Mouse (Mus musculus) kidney, postnatal 36 days (tissue): ENCODE results near the gene Ak5.
A peak's percentile ranks its signal among the peaks of the same experiment; 100 is the strongest.

Experiments
- DNase-seq, 2 experiments: peaks; one replicate each; pipeline ENCODE4 v3.0.0; 2021 to 2022; ENCODE audit warnings: mixed read lengths in 2 of 2

Ak5 gene

GRCm38 (mm10) chr3:152515959-152516358 lies 152.2 kb downstream of the Ak5 start:
- DNase-seq, result no peak

DNA sequence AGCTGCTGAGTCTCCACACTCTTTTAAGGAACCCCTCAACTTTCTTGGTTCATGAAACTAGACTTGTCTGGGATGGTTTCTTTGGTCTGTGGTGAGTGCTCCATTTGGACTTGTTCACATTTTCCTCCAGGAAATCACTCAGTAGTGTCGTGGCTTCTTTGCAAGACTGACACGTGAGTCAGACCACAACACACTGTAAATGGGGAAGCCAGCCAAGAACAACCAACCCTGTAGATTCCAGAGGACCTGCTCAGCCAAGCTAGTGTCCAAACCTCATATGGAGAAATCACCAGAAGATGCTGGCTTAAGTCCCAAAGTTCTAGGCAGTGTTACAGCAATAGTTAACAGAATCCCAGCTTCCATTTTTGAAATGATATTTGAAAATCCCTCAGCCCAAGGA lies 155.6 kb downstream of the Ak5 start:
- DNase-seq, result peak; percentile 16 to 19

DNA sequence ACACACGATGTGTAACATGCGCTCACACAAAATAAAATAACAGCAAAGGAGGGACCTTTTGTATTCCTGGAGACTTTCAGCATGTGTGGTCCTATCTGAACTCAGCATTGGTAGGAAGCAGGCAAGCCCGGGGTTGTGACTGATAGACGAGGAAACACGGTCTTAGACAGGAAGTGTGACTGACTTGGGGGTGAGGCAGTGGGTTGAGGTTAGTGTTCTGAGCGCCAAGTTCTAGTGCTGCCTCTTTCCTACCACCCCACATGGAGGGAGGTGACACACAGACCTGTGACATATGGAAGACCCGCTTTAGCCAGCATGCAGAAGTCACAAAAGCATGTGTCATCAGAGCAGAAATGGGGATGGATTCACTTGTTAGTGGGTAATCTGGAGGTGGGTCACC lies 158.9 kb downstream of the Ak5 start:
- DNase-seq, result no peak

DNA sequence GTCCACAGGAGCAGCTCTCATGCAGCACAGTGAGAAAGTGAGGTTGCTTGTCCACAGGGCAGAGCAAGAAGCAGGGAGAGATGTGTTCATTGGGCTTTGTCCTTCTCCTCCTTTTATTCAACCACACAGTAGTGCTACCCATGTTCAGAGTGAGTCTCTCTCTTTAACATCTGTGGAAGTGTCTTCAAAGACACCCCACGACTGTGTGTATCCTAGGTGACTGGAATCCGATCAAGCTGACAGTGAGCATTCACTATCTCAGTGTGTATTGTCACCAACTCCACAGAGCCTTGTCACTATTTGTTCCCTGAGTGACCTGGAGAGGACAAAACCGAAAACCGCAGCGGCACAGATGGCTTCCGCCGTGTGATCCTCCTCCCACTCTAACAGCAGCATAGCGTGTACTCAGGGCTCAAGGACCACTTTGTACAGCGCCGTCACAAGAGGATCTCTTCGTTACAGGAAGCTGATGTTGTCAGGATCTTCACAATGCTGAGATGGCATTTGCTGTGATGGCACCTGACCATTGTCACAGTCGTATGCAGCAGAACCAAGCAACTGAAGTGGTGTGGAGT lies 159.7 kb downstream of the Ak5 start:
- DNase-seq, result no peak

GRCm38 (mm10) chr3:152507900-152508299 lies 160.3 kb downstream of the Ak5 start:
- no peak for DNase-seq

GRCm38 (mm10) chr3:152498968-152499696 lies 169.0 kb downstream of the Ak5 start:
- no peak for DNase-seq

- DNase-seq, result no peak
These were observed 170.3 kb downstream of the Ak5 start for GRCm38 (mm10) chr3:152497842-152498241.

GRCm38 (mm10) chr3:152497084-152497483 lies 171.1 kb downstream of the Ak5 start:
- no peak for DNase-seq

GRCm38 (mm10) chr3:152495415-152495898 lies 172.7 kb downstream of the Ak5 start:
- no peak for DNase-seq

DNA sequence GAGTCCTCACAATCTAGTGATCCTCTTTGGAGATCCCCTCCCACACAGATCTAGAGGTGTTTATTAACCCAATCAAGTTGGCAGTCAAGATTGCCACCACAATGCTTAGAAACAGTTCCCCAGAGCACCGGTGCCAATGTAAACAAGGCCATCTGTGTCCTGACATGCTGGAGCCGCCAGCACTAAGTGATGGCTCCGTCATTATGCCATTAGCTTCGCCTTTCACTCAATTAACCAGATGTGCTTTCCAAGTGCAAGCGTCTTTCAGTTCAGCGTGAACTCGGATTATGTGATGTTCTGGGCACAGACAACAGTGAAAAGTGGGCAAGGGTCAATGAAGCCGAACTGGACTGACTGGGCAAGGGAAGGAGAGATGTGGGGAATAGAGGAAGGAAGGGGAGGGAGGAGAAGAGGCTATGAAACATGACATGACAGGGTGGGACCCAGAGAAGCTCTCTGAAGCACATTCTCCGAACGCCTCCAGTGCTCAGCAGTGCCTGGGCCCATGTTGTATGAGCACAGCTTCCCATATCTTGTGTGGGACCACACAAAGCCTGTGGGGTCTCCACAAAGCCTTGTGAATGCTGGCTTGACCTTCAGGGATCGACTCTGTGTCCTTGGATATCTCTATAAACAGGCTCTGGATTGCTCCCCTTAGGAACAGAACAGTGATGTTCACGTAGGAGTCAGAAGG lies 173.3 kb downstream of the Ak5 start:
- DNase-seq, result no peak

DNA sequence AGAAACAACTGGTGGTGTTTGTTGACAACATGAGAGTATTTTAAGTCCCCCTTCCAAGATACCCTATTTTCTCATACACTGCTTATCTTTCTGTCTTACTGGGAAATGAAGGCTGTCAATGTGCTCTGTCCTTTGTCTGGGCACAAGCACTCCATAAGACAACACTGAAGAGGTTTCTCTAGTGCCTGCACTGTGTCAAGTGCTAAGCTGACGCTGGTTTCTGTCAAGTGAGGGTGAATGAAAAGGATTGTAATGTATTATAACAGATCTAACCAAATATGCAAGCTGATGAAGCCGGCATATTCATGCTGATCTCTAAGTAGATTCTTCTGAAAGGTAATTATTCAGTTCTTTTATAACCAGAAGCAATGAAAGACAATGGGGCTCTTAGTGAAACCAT lies 174.3 kb downstream of the Ak5 start:
- DNase-seq, result no peak

DNA sequence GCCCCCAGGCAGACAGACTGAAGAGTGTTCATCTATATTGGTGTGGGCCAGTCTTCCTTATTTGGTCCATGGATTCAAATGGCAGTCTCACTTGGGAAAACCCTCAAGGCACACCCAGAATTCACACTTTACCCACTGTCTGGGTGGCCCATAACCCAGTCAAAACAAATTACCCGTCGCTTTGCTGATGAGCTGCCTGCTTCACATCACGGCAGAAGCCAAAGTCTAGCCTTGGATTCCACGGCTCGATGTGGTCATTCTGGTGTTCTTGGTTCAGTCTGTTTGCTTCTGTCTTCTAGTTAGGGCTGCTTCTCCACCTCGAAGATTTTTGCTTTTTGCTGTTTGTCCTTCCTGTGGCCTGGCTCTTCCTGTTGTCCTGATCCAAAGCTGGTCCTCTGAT lies 175.9 kb downstream of the Ak5 start:
- DNase-seq, result no peak

- no peak for DNase-seq
These were observed 177.7 kb downstream of the Ak5 start for GRCm38 (mm10) chr3:152490423-152490822.

DNA sequence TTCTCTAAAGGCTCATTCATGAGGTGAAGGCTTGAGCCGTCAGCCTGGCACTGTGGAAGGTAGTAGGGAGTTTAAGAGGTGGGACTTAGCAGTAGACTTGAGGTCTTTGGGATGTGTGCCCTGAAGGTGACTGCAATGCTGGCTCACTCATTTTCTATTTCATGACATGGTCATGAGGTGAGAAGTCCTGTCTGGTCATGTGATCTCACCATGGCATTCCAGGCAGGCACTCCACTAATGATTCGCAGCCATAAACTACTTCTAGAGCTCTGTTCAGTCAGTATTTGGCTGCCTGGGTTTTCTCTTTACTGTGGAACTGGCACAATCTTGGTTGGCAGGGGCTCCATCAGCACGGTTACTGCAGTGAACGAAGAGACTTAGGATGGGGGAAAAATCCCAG lies 179.2 kb downstream of the Ak5 start:
- DNase-seq, result no peak

GRCm38 (mm10) chr3:152484206-152484605 lies 184.0 kb downstream of the Ak5 start:
- DNase-seq, result no peak

DNA sequence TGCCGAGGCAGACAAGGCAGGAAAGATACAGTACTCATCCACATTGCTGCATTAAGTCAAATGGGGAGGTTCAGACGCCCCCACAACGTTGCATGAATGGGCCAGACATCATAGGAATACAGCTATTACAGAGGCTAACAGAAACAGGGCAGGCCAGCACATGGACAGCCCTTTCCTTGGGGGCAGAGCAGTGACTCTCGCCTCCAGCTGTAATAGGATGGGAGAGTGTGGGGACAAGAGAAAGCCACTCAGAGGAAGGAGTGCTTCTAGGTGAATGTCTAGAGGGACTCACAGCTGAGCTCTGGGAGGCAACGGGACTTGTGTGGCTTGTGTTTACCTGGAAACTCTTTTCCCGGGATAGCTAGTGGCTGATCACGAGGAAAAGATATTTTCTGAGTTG lies 184.4 kb downstream of the Ak5 start:
- no peak for DNase-seq

GRCm38 (mm10) chr3:152482182-152482581 lies 186.0 kb downstream of the Ak5 start:
- no peak for DNase-seq

- DNase-seq, result no peak
These were observed 187.8 kb downstream of the Ak5 start for GRCm38 (mm10) chr3:152480336-152480735.

- DNase-seq, result peak; percentile 52 to 71
These were observed 189.3 kb downstream of the Ak5 start for GRCm38 (mm10) chr3:152478599-152479435.

- peak; percentile 82 to 86 for DNase-seq
These were observed 190.2 kb downstream of the Ak5 start for GRCm38 (mm10) chr3:152477796-152478527.

- no peak for DNase-seq
These were observed 192.3 kb downstream of the Ak5 start for GRCm38 (mm10) chr3:152475894-152476293.

GRCm38 (mm10) chr3:152475278-152475669 lies 192.9 kb downstream of the Ak5 start:
- DNase-seq, result no peak
